Mouse (Mus musculus) neutrophil, adult 5-6 weeks (primary cell): ENCODE data around the gene Gm29797. TPM values are rescaled to one million over a fixed set of nuclear protein-coding genes. Genes with fewer than 3 reads are reported as not detected.

Experiments
- ATAC-seq: fragments of 151-379, 151-347 bp; 2 replicates; pipeline ENCODE4 v1.8.0; 2017; ENCODE audit warnings: mild to moderate bottlenecking, moderate TSS enrichment; ENCODE audit not compliant: insufficient number of reproducible peaks, poor library complexity, low FRiP score, severe bottlenecking; ENCODE audit errors: extremely low read depth
- total RNA-seq: library from RNA; stranded (forward); fragments of 200-1000 nt; gene quantifications from 2 replicates; pipeline ENCODE4 v1.2.3, GENCODE M21; 2017

The Gm29797 gene
- not detected in 2 replicates for total RNA-seq

- no peak for ATAC-seq
Observed at GRCm38 (mm10) chr2:181656734-181657133, at the start of gene Gm29797. Gm29797 (plus strand) TSS chr2:181657034.

DNA sequence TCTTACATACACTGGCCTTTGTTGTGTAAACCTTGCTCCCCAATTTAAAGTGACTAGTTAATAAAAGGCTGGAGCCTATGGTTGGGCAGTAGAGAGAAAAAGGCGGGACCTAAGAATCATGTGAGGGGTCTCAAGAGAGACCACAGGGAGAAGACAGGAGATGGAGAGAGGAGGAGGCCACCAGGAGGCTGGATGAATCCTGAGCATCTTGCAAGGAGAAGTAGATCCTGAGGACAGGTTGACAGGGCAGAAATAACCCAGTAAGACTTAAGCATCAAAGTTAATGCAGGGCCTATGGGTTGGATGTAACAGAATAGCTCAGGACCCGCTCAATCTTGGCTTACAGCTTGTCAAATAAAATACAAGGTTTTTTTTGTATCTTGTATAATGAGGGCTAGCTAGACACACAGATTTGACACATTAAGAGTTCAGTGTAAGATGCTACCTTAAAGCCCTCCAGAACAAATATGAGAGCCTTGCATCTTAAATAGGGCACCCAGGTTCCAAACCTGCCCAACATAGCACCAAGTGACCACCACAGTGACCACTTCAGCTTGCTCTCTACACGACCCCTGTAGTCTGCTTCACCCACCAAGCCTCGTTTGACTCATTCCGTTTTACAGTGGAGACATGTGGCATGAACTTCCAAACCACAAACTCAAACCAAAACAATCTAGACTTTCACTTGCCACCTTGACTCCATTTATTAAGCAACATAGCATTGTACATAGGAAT, 37.9 kb upstream of the Gm29797 start:
- no peak for ATAC-seq

- no peak for ATAC-seq
Observed at GRCm38 (mm10) chr2:181623401-181623800, 33.4 kb upstream of the Gm29797 start.

DNA sequence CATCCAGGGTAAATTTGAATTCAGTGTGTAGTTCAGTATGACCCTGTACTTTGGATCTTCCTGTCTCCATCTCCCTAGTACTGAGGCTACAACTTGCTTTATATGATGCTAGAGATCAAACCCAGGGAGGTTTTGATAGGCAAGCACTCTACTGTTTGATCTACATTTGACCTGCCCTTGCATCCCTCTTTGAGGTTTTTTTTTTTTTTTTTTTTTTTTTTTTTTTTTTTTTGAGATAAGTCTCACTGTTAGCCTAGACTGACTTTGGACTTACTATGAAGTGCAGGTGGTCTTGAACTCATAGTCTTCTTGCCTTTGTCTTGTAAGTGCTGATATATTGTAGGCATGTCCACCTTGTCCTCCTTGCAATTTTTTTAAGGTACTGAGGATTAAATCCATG, 28.4 kb upstream of the Gm29797 start:
- ATAC-seq = no peak

GRCm38 (mm10) chr2:181632624-181633023, 24.2 kb upstream of the Gm29797 start:
- no peak for ATAC-seq

- ATAC-seq = no peak
Observed at GRCm38 (mm10) chr2:181635865-181636264, 21.0 kb upstream of the Gm29797 start.

DNA sequence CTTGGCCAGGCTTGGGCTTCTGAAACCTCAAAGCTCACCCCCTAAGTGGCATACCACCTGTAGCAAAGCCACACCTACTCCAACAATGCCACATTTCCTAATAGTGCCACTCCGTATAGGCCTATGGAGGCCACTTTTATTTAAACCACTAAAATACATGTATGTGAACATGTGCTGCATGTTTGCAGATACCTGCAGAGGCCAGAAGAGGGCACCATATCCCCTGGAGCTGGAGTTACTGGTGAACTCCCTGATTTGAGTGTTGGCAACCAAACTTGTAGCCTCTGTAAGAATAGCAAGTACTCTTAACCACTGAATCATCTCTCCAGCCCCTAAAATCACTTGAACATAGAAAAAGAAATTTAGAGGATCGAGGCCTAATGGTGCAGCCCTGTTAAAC, 12.5 kb upstream of the Gm29797 start:
- peak; percentile 63; the same call in 1 of the 2 replicates for ATAC-seq

DNA sequence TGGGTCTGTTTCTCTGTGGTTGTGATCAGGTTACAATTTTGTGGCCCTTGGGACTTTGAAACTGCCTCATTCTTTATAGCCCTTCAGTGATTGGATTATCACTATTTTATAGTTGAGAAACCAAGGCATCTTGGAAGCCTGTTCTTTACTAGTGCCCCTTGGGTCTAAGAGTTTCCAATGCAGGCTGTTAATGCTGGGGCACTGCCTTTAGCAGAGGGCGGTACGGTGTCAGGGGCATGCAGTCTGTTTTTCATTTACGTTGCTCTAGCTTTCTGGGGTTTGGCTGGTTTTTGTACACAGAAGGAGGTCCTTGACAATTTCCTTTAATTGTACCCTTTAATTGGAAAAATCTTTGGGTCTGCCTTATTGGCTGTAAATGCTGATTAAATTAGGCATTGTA, 11.2 kb upstream of the Gm29797 start:
- no peak for ATAC-seq

GRCm38 (mm10) chr2:181646626-181647472, 10.0 kb upstream of the Gm29797 start:
- no peak for ATAC-seq

GRCm38 (mm10) chr2:181648926-181649325, 7.9 kb upstream of the Gm29797 start:
- ATAC-seq = no peak

DNA sequence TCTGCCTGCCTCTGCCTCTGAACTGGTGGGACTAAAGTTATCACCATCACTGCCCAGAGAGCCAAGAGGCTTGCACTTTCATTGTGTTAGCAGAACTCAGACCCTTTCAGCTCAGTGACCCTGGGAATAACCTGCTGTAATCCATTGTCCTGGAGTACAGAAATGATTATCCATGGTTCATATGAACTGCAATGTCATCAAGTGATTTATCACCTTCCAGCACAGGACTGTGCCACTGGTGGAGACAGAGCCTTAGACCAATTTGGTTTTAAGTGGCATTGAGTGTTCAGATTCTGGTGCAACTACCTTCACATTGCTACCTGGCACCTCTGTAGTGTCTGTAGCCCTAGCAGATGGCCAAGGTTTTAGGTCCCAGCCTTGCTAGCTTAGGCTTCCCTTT, 3.8 kb upstream of the Gm29797 start:
- no peak for ATAC-seq

- no peak for ATAC-seq
Observed at GRCm38 (mm10) chr2:181653523-181653922, 3.3 kb upstream of the Gm29797 start.

GRCm38 (mm10) chr2:181657441-181657840, 607 bp downstream of the Gm29797 start:
- no peak for ATAC-seq

DNA sequence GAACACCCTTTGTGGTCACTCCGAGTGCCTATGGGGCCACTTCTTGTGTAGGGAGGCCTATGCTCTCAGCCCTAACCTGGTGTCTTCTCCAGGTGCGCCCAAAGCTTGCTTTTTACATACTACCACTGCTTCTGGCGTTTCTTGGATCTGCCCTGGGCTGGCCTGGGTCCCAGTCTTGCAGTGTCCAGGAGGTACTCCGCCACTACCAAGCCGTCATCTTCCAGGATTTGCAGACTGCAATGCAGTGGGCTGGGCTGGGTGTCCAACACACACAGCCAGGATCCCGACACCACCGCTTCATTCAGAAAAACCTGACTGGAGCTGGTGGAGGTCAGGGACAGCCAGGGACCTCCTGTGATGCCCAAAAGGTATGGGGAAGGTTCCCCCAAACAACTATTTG, 1.7 kb downstream of the Gm29797 start:
- ATAC-seq = no peak

DNA sequence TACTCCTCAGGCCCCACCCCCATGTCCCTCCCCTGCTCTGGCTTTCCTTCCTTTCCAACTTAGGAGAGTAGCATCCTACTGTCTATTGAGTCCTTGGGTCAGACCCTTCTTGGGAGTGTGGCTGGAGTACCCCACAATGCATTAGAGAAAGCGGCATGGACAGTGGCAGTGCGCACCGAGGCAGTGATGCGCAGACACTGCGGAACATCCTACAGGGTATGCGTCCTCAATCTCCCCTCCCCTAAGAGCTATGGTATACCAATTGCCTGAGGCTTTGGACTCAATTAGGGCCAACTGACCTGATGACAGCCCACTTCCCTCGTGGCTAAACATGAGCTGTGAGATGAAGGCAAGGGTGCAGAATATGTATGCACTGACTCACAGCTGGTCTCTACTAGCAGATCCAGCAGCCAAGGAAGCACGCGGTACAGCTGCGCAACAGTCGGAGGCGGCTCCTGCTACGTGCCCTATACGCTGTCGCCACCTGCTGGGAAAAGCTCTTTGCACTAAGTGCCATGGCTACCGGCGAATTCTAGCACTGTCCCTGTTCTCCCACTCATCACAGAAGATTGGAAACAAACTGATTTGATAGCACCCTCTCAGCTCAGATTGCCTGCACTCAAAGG, 2.2 kb downstream of the Gm29797 start:
- ATAC-seq = peak; percentile 43

DNA sequence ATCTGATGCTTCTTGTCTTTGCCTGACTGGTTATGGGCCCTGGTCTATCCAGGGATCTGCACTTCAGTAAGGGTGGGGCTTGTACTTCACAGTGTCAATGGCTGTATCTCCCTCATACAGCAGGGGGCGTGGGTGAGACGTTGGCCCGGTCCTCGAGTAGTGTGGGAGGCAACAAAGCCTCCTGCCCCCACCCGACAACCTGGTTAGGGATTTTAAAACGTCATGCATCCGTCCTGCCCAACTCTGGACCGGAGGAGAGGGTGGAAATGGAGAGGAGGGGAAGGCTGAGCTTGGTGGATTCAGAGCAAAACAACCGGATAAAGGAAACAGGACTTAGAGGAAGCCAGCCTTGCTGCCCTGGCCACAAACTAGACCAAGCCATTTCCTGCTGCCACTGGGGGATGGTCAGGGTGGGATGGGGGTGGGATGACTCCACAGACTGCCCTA, 2.8 kb downstream of the Gm29797 start:
- peak; percentile 86 for ATAC-seq

DNA sequence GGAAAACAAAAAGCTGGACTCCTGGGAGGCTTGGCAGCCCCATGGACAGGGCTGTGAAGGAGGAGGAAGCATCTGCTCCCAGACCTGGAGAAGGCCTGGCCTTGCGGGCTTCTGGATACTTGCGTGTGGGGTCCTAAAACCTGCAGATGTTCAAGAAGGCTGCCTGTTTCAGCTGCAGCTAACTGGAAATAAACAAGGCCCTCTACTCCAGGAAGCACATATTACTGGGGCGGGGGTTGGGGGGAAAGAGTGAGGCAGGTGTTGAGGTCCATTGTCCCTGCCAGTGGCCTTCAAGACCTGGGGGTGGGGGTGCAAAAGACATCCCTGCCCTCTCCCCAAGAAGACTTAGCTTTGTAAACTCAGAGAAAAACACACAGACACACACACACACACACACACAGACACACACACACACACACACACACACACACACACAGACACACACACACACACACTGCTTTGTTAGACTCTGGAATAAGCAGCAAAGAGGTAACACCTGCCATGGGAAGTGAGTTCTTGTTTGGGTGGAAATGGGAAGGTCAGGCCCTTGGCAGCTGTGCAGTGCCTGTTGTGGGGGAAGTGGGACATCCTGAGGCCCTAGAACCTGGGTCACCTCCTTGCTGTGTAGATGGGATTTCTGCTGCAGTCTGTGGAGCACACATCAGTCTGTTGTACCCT, 5.9 kb downstream of the Gm29797 start:
- no peak for ATAC-seq

GRCm38 (mm10) chr2:181663298-181663630, 6.4 kb downstream of the Gm29797 start:
- no peak for ATAC-seq

GRCm38 (mm10) chr2:181670285-181670912, 13.6 kb downstream of the Gm29797 start:
- no peak for ATAC-seq
